Mouse (Mus musculus): Measurements from ENCODE around the gene Olfr49. TPM values are rescaled to one million over a fixed set of nuclear protein-coding genes. Genes with fewer than 3 reads are reported as not detected.

Gene Olfr49
- polyA plus RNA-seq, 1 experiment from 2014 or later, result 0.09 TPM

- Histone ChIP-seq H3K9ac (no peak overlapping the region), H3K4me1 (peaks cover 21% of the 10 kb centered on the region), H3K4me2 (replicated peaks) (peak overlapping the region; percentile 78), H3K4me3 (replicated peaks) (peak overlapping the region; percentile 65; the same call in 1 of the 2 replicates), H3K27ac (replicated peaks) (no peak overlapping the region), H3K36me3 (peaks cover 23% of the 10 kb centered on the region), H3K27me3 (no peaks in the 10 kb centered on the region), H3K9me3 (replicated peaks) (no peaks in the 10 kb centered on the region)
- 69% methylated on average over 2 of the region's 2 CpGs for WGBS
- ATAC-seq (ENCODE audit: insufficient number of reproducible peaks, low FRiP score, low TSS enrichment, low read depth), result no peak
These were observed 24.5 kb downstream of the Olfr49 start for GRCm38 (mm10) chr14:54260196-54260595.

GRCm38 (mm10) chr14:54259722-54260085 is 25.0 kb downstream of the Olfr49 start:
- WGBS, result 9% methylated on average over 8 of the region's 8 CpGs
- ATAC-seq (ENCODE audit: insufficient number of reproducible peaks, low FRiP score, low TSS enrichment, low read depth), result no peak

GRCm38 (mm10) chr14:54259003-54259721 is 25.6 kb downstream of the Olfr49 start:
- ATAC-seq (ENCODE audit: insufficient number of reproducible peaks, low FRiP score, low TSS enrichment, low read depth), result peak; percentile 92
- Histone ChIP-seq H3K9me3 (replicated peaks) (no peaks in the 10 kb centered on the region), H3K27me3 (no peaks in the 10 kb centered on the region), H3K4me3 (replicated peaks) (peak overlapping the region; percentile 65), H3K4me1 (peaks cover 30% of the 10 kb centered on the region), H3K4me2 (replicated peaks) (peak overlapping the region; percentile 78), H3K27ac (replicated peaks) (peak overlapping the region; percentile 85), H3K36me3 (peaks cover 20% of the 10 kb centered on the region), H3K9ac (peak overlapping the region; percentile 43)
- WGBS, result under 1% methylated on average over 35 of the region's 35 CpGs

More at GRCm38 (mm10) chr14:54259722-54260085, 25.0 kb downstream of the Olfr49 start:
- peaks cover 23% of the 10 kb centered on the region for H3K36me3 ChIP-seq
- peak overlapping the region; percentile 85 for H3K27ac ChIP-seq (replicated peaks)
- H3K4me1 ChIP-seq, result peaks cover 26% of the 10 kb centered on the region
- H3K4me2 ChIP-seq (replicated peaks), result peak overlapping the region; percentile 78
- H3K27me3 ChIP-seq, result no peaks in the 10 kb centered on the region
- peak overlapping the region; percentile 43 for H3K9ac ChIP-seq
- H3K4me3 ChIP-seq (replicated peaks), result peak overlapping the region; percentile 65
- no peaks in the 10 kb centered on the region for H3K9me3 ChIP-seq (replicated peaks)

GRCm38 (mm10) chr14:54258131-54258670 is 26.5 kb downstream of the Olfr49 start:
- 52% methylated on average over 7 of the region's 7 CpGs for WGBS
- Histone ChIP-seq H3K4me3 (replicated peaks) (no peak overlapping the region; the same call in 1 of the 2 replicates), H3K9ac (no peak overlapping the region), H3K4me2 (replicated peaks) (peak overlapping the region; percentile 78), H3K27me3 (no peaks in the 10 kb centered on the region), H3K4me1 (peaks cover 30% of the 10 kb centered on the region), H3K9me3 (replicated peaks) (no peaks in the 10 kb centered on the region), H3K27ac (replicated peaks) (no peak overlapping the region), H3K36me3 (peaks cover 12% of the 10 kb centered on the region; the same call in 1 of the 2 replicates)
- no peak for ATAC-seq (ENCODE audit: insufficient number of reproducible peaks, low FRiP score, low TSS enrichment, low read depth)

GRCm38 (mm10) chr14:54254670-54255202 is 30.0 kb downstream of the Olfr49 start:
- no peak overlapping the region for H3K9ac ChIP-seq

GRCm38 (mm10) chr14:54253741-54254291 is 30.9 kb downstream of the Olfr49 start, which contains the start of the genes Dad1 and Abhd4:
Gene Dad1 (minus strand): TSS chr14:54254104.
Gene Abhd4 (plus strand): TSS chr14:54254188.
- Histone ChIP-seq H3K4me2 (replicated peaks) (peak within 1 kb of the TSS; percentile 79), H3K27me3 (no peaks in the 10 kb centered on the region), H3K27ac (replicated peaks) (peak within 1 kb of the TSS; percentile 79), H3K9me3 (replicated peaks) (no peaks in the 10 kb centered on the region), H3K4me1 (peaks cover 51% of the 10 kb centered on the region), H3K4me3 (replicated peaks) (peak within 1 kb of the TSS; percentile 75), H3K9ac (peak within 1 kb of the TSS; percentile 69), H3K36me3 (no peaks in the 10 kb centered on the region)
- under 1% methylated on average over 39 of the region's 39 CpGs for WGBS
- peak; percentile 100 for ATAC-seq (ENCODE audit: insufficient number of reproducible peaks, low FRiP score, low TSS enrichment, low read depth)

More at GRCm38 (mm10) chr14:54254670-54255202, 30.0 kb downstream of the Olfr49 start:
- Histone ChIP-seq H3K27me3 (no peaks in the 10 kb centered on the region), H3K4me1 (peaks cover 48% of the 10 kb centered on the region), H3K4me3 (replicated peaks) (peak overlapping the region; percentile 75), H3K27ac (replicated peaks) (no peak overlapping the region), H3K9me3 (replicated peaks) (no peaks in the 10 kb centered on the region), H3K4me2 (replicated peaks) (peak overlapping the region; percentile 79), H3K36me3 (no peaks in the 10 kb centered on the region)
- no peak for ATAC-seq (ENCODE audit: insufficient number of reproducible peaks, low FRiP score, low TSS enrichment, low read depth)
- 57% methylated on average over 12 of the region's 12 CpGs for WGBS

GRCm38 (mm10) chr14:54250122-54250521 is 34.6 kb downstream of the Olfr49 start:
- WGBS, result 58% methylated on average over 4 of the region's 4 CpGs
- Histone ChIP-seq H3K4me3 (replicated peaks) (no peak overlapping the region), H3K27me3 (no peaks in the 10 kb centered on the region), H3K9ac (no peak overlapping the region; the same call in 1 of the 2 replicates), H3K27ac (replicated peaks) (no peak overlapping the region), H3K4me1 (peaks cover 46% of the 10 kb centered on the region), H3K4me2 (replicated peaks) (no peak overlapping the region), H3K9me3 (replicated peaks) (no peaks in the 10 kb centered on the region), H3K36me3 (peaks cover 21% of the 10 kb centered on the region)
- ATAC-seq (ENCODE audit: insufficient number of reproducible peaks, low FRiP score, low TSS enrichment, low read depth), result no peak

GRCm38 (mm10) chr14:54249326-54249725 is 35.4 kb downstream of the Olfr49 start:
- Histone ChIP-seq H3K9ac (no peak overlapping the region), H3K9me3 (replicated peaks) (no peaks in the 10 kb centered on the region), H3K36me3 (peaks cover 26% of the 10 kb centered on the region), H3K27ac (replicated peaks) (no peak overlapping the region), H3K27me3 (no peaks in the 10 kb centered on the region), H3K4me3 (replicated peaks) (no peak overlapping the region), H3K4me1 (peaks cover 38% of the 10 kb centered on the region), H3K4me2 (replicated peaks) (no peak overlapping the region)
- 42% methylated on average over 9 of the region's 9 CpGs for WGBS
- ATAC-seq (ENCODE audit: insufficient number of reproducible peaks, low FRiP score, low TSS enrichment, low read depth), result no peak

GRCm38 (mm10) chr14:54246232-54246631 is 38.5 kb downstream of the Olfr49 start:
- no peak overlapping the region for H3K9ac ChIP-seq
- no peak for ATAC-seq (ENCODE audit: insufficient number of reproducible peaks, low FRiP score, low TSS enrichment, low read depth)
- H3K27me3 ChIP-seq, result no peaks in the 10 kb centered on the region
- 87% methylated on average over 3 of the region's 3 CpGs for WGBS
- H3K4me3 ChIP-seq (replicated peaks), result no peak overlapping the region
- H3K27ac ChIP-seq (replicated peaks), result no peak overlapping the region
- peaks cover 24% of the 10 kb centered on the region for H3K4me1 ChIP-seq
- H3K9me3 ChIP-seq (replicated peaks), result no peaks in the 10 kb centered on the region
- peaks cover 47% of the 10 kb centered on the region for H3K36me3 ChIP-seq
- no peak overlapping the region for H3K4me2 ChIP-seq (replicated peaks)

GRCm38 (mm10) chr14:54244183-54244582 is 40.6 kb downstream of the Olfr49 start:
- Histone ChIP-seq H3K4me3 (replicated peaks) (no peak overlapping the region), H3K36me3 (peaks cover 60% of the 10 kb centered on the region), H3K27ac (replicated peaks) (no peak overlapping the region), H3K9me3 (replicated peaks) (no peaks in the 10 kb centered on the region), H3K4me1 (peaks cover 7% of the 10 kb centered on the region), H3K4me2 (replicated peaks) (no peak overlapping the region), H3K27me3 (no peaks in the 10 kb centered on the region), H3K9ac (no peak overlapping the region)
- no peak for ATAC-seq (ENCODE audit: insufficient number of reproducible peaks, low FRiP score, low TSS enrichment, low read depth)
- WGBS, result 67% methylated on average over 3 of the region's 3 CpGs

GRCm38 (mm10) chr14:54240542-54240941 is 44.2 kb downstream of the Olfr49 start:
- WGBS, result 86% methylated on average over 5 of the region's 5 CpGs
- ATAC-seq (ENCODE audit: insufficient number of reproducible peaks, low FRiP score, low TSS enrichment, low read depth), result no peak
- Histone ChIP-seq H3K9me3 (replicated peaks) (no peaks in the 10 kb centered on the region), H3K4me3 (replicated peaks) (no peak overlapping the region), H3K36me3 (peaks cover 52% of the 10 kb centered on the region), H3K27me3 (no peaks in the 10 kb centered on the region), H3K4me2 (replicated peaks) (no peak overlapping the region), H3K4me1 (no peaks in the 10 kb centered on the region), H3K9ac (no peak overlapping the region), H3K27ac (replicated peaks) (no peak overlapping the region)

Data from embryonic facial prominence, embryonic 15.5 days (tissue).